Mouse (Mus musculus) right cerebral cortex, postnatal 10 days (tissue): ENCODE results near the gene Nucb1.
"Not testable (repeated sequence)": the region's sequence is repeated elsewhere in the genome, so short reads cannot be mapped to it uniquely, and the experiment has no call there.

Experiments
- DNase-seq, 2 experiments: peaks; one replicate each; pipeline ENCODE4 v3.0.0; 2021; ENCODE audit warnings: low spot score in 2 of 2

The Nucb1 gene

GRCm38 (mm10) chr7:45524841-45525621 lies 14.8 kb upstream of the Nucb1 start:
- DNase-seq = no peak

- no peak for DNase-seq
These were observed 13.5 kb upstream of the Nucb1 start for GRCm38 (mm10) chr7:45523678-45524170.

- DNase-seq = no peak
These were observed 12.9 kb upstream of the Nucb1 start for GRCm38 (mm10) chr7:45522957-45523676.

GRCm38 (mm10) chr7:45522194-45522752 lies 12.1 kb upstream of the Nucb1 start:
- DNase-seq = no peak

GRCm38 (mm10) chr7:45521728-45522184 lies 11.6 kb upstream of the Nucb1 start:
- DNase-seq = peak; percentile 95 to 97

GRCm38 (mm10) chr7:45520605-45521004 lies 10.4 kb upstream of the Nucb1 start:
- DNase-seq = no peak

GRCm38 (mm10) chr7:45519345-45520120 lies 9.3 kb upstream of the Nucb1 start:
- DNase-seq = no peak

GRCm38 (mm10) chr7:45518618-45519017 lies 8.4 kb upstream of the Nucb1 start:
- no peak for DNase-seq

- DNase-seq = not testable (repeated sequence)
These were observed 6.6 kb upstream of the Nucb1 start for GRCm38 (mm10) chr7:45516846-45517245.

- DNase-seq = no peak
These were observed 5.2 kb upstream of the Nucb1 start for GRCm38 (mm10) chr7:45515436-45515835.

- DNase-seq = no peak
These were observed 4.2 kb upstream of the Nucb1 start for GRCm38 (mm10) chr7:45514411-45514810.

GRCm38 (mm10) chr7:45509181-45509882 lies 874 bp downstream of the Nucb1 start:
- DNase-seq = no peak

- no peak for DNase-seq
These were observed 1.6 kb downstream of the Nucb1 start for GRCm38 (mm10) chr7:45508561-45508960.

GRCm38 (mm10) chr7:45507583-45507982 lies 2.6 kb downstream of the Nucb1 start:
- no peak for DNase-seq

GRCm38 (mm10) chr7:45498427-45498826 lies 11.8 kb downstream of the Nucb1 start:
- no peak for DNase-seq

GRCm38 (mm10) chr7:45494548-45494947 lies 15.7 kb downstream of the Nucb1 start:
- no peak for DNase-seq

- DNase-seq = no peak
These were observed 17.3 kb downstream of the Nucb1 start for GRCm38 (mm10) chr7:45492951-45493350.

- no peak for DNase-seq
These were observed 17.9 kb downstream of the Nucb1 start for GRCm38 (mm10) chr7:45492225-45492844.

- DNase-seq = no peak
These were observed 18.9 kb downstream of the Nucb1 start for GRCm38 (mm10) chr7:45491264-45491663.

GRCm38 (mm10) chr7:45490822-45491221 lies 19.4 kb downstream of the Nucb1 start:
- DNase-seq = no peak

- DNase-seq = no peak
These were observed 20.6 kb downstream of the Nucb1 start for GRCm38 (mm10) chr7:45489578-45489977.
